ENCODE assay signal across 19 mouse cellular contexts in the genomic region with DNA sequence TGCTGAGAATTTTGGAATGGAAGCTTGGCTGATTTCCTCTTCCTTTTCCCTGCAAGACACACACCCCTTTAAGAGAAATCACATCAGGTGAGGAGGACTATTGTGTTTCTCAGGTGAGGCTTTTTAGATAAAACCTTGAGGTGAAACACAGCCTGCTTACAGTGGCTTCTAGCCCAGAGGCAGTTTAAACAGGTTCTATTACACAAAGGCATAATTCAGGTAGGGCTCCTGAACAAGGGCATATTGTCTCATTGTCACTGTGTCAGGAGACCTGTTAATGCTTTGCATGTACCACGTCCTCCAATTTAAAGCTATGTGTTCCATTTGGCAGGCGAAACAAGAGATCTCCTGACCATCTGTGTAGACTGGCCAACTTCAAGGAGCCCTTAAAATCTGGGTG.
A peak's percentile ranks its signal among the peaks of the same experiment; 100 is the strongest.
DNase-seq lines count a peak whose midpoint lies in the region; ATAC-seq lines count a peak whose summit lies in the region.
"Had no signal": no experiment of that assay in that cellular context is flagged by ENCODE, and none has a peak within 500 bp of the region (broad histone marks: within the 10 kb centered on the region; RNA-seq: fewer than 3 reads in every experiment).

No protein-coding gene starts in this region.

- H3K27me3 ChIP-seq in stomach, embryonic 16.5 days (ENCODE audit: control insufficient read depth, insufficient read depth, low read length), result no peaks in the 10 kb centered on the region
- no peaks in the 10 kb centered on the region for H3K27me3 ChIP-seq in kidney, embryonic 16.5 days (ENCODE audit: insufficient read depth, low read length)
- H3K27me3 ChIP-seq: embryonic facial prominence, embryonic 12.5 days; forebrain, embryonic 12.5 days had no signal

- 75% methylated on average over 2 of the region's 2 CpGs for WGBS in stomach, embryonic 16.5 days
- 71% methylated on average over 2 of the region's 2 CpGs for WGBS in kidney, embryonic 16.5 days

- H3K4me2 ChIP-seq in stomach, embryonic 16.5 days (ENCODE audit: low read depth, low read length), result no peak overlapping the region
- H3K4me2 ChIP-seq in kidney, embryonic 16.5 days (replicated peaks; ENCODE audit: low read depth, low read length), result no peak overlapping the region
- H3K4me2 ChIP-seq: embryonic facial prominence, embryonic 12.5 days; forebrain, embryonic 12.5 days had no signal

- DNase-seq in fat pad, adult 2 months (ENCODE audit: extremely low read depth, low read depth, low spot score), result peak; percentile 23
- DNase-seq in gastrocnemius, postnatal 14 days, result no peak
- no peak for DNase-seq in gastrocnemius, adult 18-20 months (ENCODE audit: low spot score)
- DNase-seq: adrenal gland, adult 2 months; adrenal gland, postnatal 10 days; adrenal gland, postnatal 25 days; cerebellum, adult 11-12 months; cerebellum, adult 2 months; cerebellum, adult 9-10 months; cerebellum, postnatal 10 days; cerebellum, postnatal 25 days; forebrain, postnatal 0 days had no signal

- intact Hi-C loops in gastrocnemius, postnatal 14 days (cut with DNase I; ENCODE audit: low total_unique reads), result no loop called here

- ATAC-seq in stomach, embryonic 16.5 days (ENCODE audit: insufficient read depth, low FRiP score), result peak; percentile 47; the same call in 1 of the 2 replicates
- ATAC-seq in kidney, embryonic 16.5 days (ENCODE audit: low FRiP score, low TSS enrichment), result no peak
- ATAC-seq: forebrain, embryonic 14.5 days; forebrain, postnatal 0 days had no signal

- no peaks in the 10 kb centered on the region for H3K4me1 ChIP-seq in stomach, embryonic 16.5 days (ENCODE audit: control insufficient read depth, insufficient read depth, low read length)
- H3K4me1 ChIP-seq in kidney, embryonic 16.5 days (ENCODE audit: insufficient read depth, low read length), result no peaks in the 10 kb centered on the region
- H3K4me1 ChIP-seq: embryonic facial prominence, embryonic 12.5 days; forebrain, embryonic 12.5 days had no signal

- no peaks in the 10 kb centered on the region for H3K36me3 ChIP-seq in stomach, embryonic 16.5 days (ENCODE audit: control insufficient read depth, insufficient read depth, low read length)
- H3K36me3 ChIP-seq in kidney, embryonic 16.5 days (ENCODE audit: insufficient read depth, low read length), result no peaks in the 10 kb centered on the region
- H3K36me3 ChIP-seq: embryonic facial prominence, embryonic 10.5 days; embryonic facial prominence, embryonic 12.5 days; forebrain, embryonic 10.5 days; forebrain, embryonic 12.5 days had no signal

- H3K9me3 ChIP-seq in stomach, embryonic 16.5 days (replicated peaks; ENCODE audit: control insufficient read depth, low read length), result no peaks in the 10 kb centered on the region
- H3K9me3 ChIP-seq in kidney, embryonic 16.5 days (ENCODE audit: low read length), result no peaks in the 10 kb centered on the region
- H3K9me3 ChIP-seq: embryonic facial prominence, embryonic 10.5 days; embryonic facial prominence, embryonic 12.5 days; forebrain, embryonic 10.5 days; forebrain, embryonic 12.5 days had no signal

- no peak overlapping the region for H3K27ac ChIP-seq in stomach, embryonic 16.5 days (ENCODE audit: low read length)
- H3K27ac ChIP-seq in kidney, embryonic 16.5 days (ENCODE audit: low read length), result no peak overlapping the region
- H3K27ac ChIP-seq: embryonic facial prominence, embryonic 10.5 days; embryonic facial prominence, embryonic 12.5 days; forebrain, embryonic 10.5 days; forebrain, embryonic 12.5 days had no signal

- H3K9ac ChIP-seq in stomach, embryonic 16.5 days (ENCODE audit: low read length), result no peak overlapping the region
- H3K9ac ChIP-seq in kidney, embryonic 16.5 days (replicated peaks; ENCODE audit: low read length), result no peak overlapping the region
- H3K9ac ChIP-seq: embryonic facial prominence, embryonic 12.5 days; forebrain, embryonic 12.5 days; forebrain, postnatal 0 days had no signal

- no peak overlapping the region for H3K4me3 ChIP-seq in stomach, embryonic 16.5 days (replicated peaks; ENCODE audit: low read length)
- H3K4me3 ChIP-seq in kidney, embryonic 16.5 days (ENCODE audit: low read length), result no peak overlapping the region
- H3K4me3 ChIP-seq: embryonic facial prominence, embryonic 10.5 days; embryonic facial prominence, embryonic 12.5 days; forebrain, embryonic 10.5 days; forebrain, embryonic 12.5 days had no signal
